Mouse (Mus musculus): ENCODE results near the gene Pam. TPM values are rescaled to one million over a fixed set of nuclear protein-coding genes. Genes with fewer than 3 reads are reported as not detected.

Gene Pam
- total and polyA plus RNA-seq, 3 experiments: not detected

DNA sequence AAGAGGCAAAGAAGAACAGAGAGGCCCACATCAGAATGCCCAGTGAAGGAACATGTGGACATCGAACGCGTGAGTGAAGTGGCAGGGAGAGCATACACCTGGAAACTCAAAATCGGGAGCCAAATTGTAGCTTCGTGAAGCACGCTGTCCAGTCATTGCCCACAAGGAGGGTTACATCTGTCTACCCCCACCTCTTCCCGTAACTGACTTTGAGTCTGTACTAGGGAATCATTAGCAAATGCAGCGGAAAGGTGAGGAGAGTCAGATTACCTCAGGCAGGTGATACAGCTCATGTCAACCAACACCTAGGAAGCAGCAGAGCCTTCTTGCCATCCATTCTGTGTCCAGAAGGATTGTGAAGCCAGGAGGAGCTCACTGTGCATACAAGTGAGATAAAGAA is 39.9 kb downstream of the Pam start:
- TF ChIP-seq ETS1 (IDR thresholded peaks at IDR 0.05; ENCODE audit: low read depth, low read length) (no peak), GATA1 (IDR thresholded peaks at IDR 0.05; ENCODE audit: low read depth, low read length) (no peak), TBP (IDR thresholded peaks at IDR 0.05; ENCODE audit: low read depth, low read length) (no peak), ZC3H11A (IDR thresholded peaks at IDR 0.05; ENCODE audit: low read depth, low read length) (no peak), CHD2 (IDR thresholded peaks at IDR 0.05; ENCODE audit: low read length) (no peak), MXI1 (IDR thresholded peaks at IDR 0.05; ENCODE audit: low read depth, low read length) (no peak), ELF1 (IDR thresholded peaks at IDR 0.05; ENCODE audit: low read depth, low read length) (no peak), HCFC1 (IDR thresholded peaks at IDR 0.05; ENCODE audit: low read depth, low read length) (no peak), TAL1 (IDR thresholded peaks at IDR 0.05; ENCODE audit: low read length) (no peak), EP300 (IDR thresholded peaks at IDR 0.05; ENCODE audit: low read depth in 1 of 2, low read length in 2 of 2) (no peak)
- Histone ChIP-seq H3K27ac (ENCODE audit: control insufficient read depth, low read depth, low read length) (no peak overlapping the region), H3K27me3 (ENCODE audit: control insufficient read depth in 1 of 2, insufficient read depth in 2 of 2, low read length in 2 of 2) (no peaks in the 10 kb centered on the region; a peak in 1 of 4 replicates), H3K79me2 (ENCODE audit: control insufficient read depth, insufficient read depth, low read length, poor library complexity) (no peaks in the 10 kb centered on the region), H3K4me1 (ENCODE audit: control insufficient read depth in 1 of 2, insufficient read depth in 2 of 2, low read length in 2 of 2) (no peaks in the 10 kb centered on the region), H3K4me3 (ENCODE audit: control insufficient read depth in 1 of 2, insufficient read depth in 1 of 2, low read depth in 2 of 2, low read length in 2 of 2) (no peak overlapping the region), H3K9me3 (replicated peaks; ENCODE audit: insufficient read depth, low read length) (no peaks in the 10 kb centered on the region), H3K36me3 (ENCODE audit: control insufficient read depth in 1 of 2, insufficient read depth in 2 of 2, low read length in 2 of 2) (no peaks in the 10 kb centered on the region), H3K9ac (ENCODE audit: control insufficient read depth, low read depth, low read length, poor library complexity, severe bottlenecking) (no peak overlapping the region)
- DNase-seq (ENCODE audit: low read depth, low spot score): no peak

DNA sequence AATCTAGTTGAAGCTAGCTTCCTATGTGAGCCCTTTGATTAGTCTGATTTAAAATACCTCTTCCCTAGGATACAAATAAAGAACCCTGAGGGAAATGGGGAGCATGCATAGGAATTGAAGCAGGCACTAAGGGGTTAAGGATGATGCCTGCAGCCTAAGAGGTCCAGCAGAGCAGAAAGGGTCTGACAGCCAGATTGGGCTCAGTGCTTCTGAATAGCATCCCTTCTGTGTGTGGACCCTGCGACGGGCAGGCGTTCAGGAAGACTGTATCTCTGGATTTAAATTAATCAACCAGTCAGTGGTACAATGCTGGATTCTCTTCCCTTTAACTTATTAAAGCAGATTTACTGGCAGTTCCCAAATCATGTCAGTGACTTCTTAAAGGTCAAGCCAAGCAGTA is 41.5 kb downstream of the Pam start:
- Histone ChIP-seq H3K4me3 (ENCODE audit: control insufficient read depth in 1 of 2, insufficient read depth in 1 of 2, low read depth in 2 of 2, low read length in 2 of 2) (no peak overlapping the region), H3K79me2 (ENCODE audit: control insufficient read depth, insufficient read depth, low read length, poor library complexity) (no peaks in the 10 kb centered on the region), H3K27me3 (ENCODE audit: control insufficient read depth in 1 of 2, insufficient read depth in 2 of 2, low read length in 2 of 2) (no peaks in the 10 kb centered on the region; a peak in 1 of 4 replicates), H3K4me1 (ENCODE audit: control insufficient read depth in 1 of 2, insufficient read depth in 2 of 2, low read length in 2 of 2) (no peaks in the 10 kb centered on the region), H3K36me3 (ENCODE audit: control insufficient read depth in 1 of 2, insufficient read depth in 2 of 2, low read length in 2 of 2) (no peaks in the 10 kb centered on the region), H3K27ac (ENCODE audit: control insufficient read depth, low read depth, low read length) (no peak overlapping the region), H3K9me3 (replicated peaks; ENCODE audit: insufficient read depth, low read length) (no peaks in the 10 kb centered on the region), H3K9ac (ENCODE audit: control insufficient read depth, low read depth, low read length, poor library complexity, severe bottlenecking) (no peak overlapping the region)
- no peak for DNase-seq (ENCODE audit: low read depth, low spot score)
- TF ChIP-seq ZC3H11A (IDR thresholded peaks at IDR 0.05; ENCODE audit: low read depth, low read length) (no peak), ZKSCAN1 (IDR thresholded peaks at IDR 0.05; ENCODE audit: low read depth, low read length) (no peak), POLR2AphosphoS2 (IDR thresholded peaks at IDR 0.05; ENCODE audit: low read length) (no peak), E2F4 (IDR thresholded peaks at IDR 0.05; ENCODE audit: borderline replicate concordance, low read depth, low read length) (no peak)

DNA sequence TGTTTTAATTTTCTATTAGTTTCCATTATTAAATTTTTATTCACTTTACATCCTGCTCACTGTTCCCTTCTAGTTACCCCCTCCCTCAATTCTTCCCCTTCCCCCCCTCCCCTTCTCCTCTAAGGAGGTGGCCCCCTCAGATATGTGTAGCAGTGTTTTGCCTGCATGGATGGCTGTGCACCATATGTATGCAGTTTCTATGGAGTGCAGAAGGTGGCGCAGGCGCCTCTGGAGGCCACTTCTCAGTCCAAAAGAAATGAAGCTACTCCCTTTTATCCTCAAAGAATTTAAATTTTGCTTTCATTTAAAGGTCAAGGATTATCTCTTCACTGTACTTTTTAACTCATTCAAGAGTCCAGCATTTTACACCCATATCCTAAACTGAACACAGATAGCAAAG is 42.0 kb downstream of the Pam start:
- H3K9ac ChIP-seq (ENCODE audit: control insufficient read depth, low read depth, low read length, poor library complexity, severe bottlenecking): no peak overlapping the region

More for the DNA sequence above, 42.0 kb downstream of the Pam start:
- no peak for DNase-seq (ENCODE audit: low read depth, low spot score)
- no peaks in the 10 kb centered on the region for H3K4me1 ChIP-seq (ENCODE audit: control insufficient read depth in 1 of 2, insufficient read depth in 2 of 2, low read length in 2 of 2)
- no peaks in the 10 kb centered on the region; a peak in 1 of 4 replicates for H3K27me3 ChIP-seq (ENCODE audit: control insufficient read depth in 1 of 2, insufficient read depth in 2 of 2, low read length in 2 of 2)
- H3K9me3 ChIP-seq (replicated peaks; ENCODE audit: insufficient read depth, low read length): no peaks in the 10 kb centered on the region
- no peak overlapping the region for H3K27ac ChIP-seq (ENCODE audit: control insufficient read depth, low read depth, low read length)
- TF ChIP-seq CTCF (IDR thresholded peaks at IDR 0.05 in 2 of 3, conservative IDR thresholded peaks at IDR 0.05 in 1 of 3; ENCODE audit: control insufficient read depth in 1 of 3, insufficient read depth in 1 of 3, low read depth in 2 of 3, low read length in 3 of 3, poor library complexity in 1 of 3, severe bottlenecking in 1 of 3) (peak in 1 of 3 experiments; percentile 16; a peak in 1 of 6 replicates), UBTF (IDR thresholded peaks at IDR 0.05; ENCODE audit: borderline replicate concordance, insufficient read depth, low read depth, low read length) (no peak)
- no peaks in the 10 kb centered on the region for H3K36me3 ChIP-seq (ENCODE audit: control insufficient read depth in 1 of 2, insufficient read depth in 2 of 2, low read length in 2 of 2)
- no peak overlapping the region for H3K4me3 ChIP-seq (ENCODE audit: control insufficient read depth in 1 of 2, insufficient read depth in 1 of 2, low read depth in 2 of 2, low read length in 2 of 2)
- no peaks in the 10 kb centered on the region for H3K79me2 ChIP-seq (ENCODE audit: control insufficient read depth, insufficient read depth, low read length, poor library complexity)
